Mouse (Mus musculus) left cerebral cortex, adult 18-20 months (tissue): ENCODE measurements at regions not wholly inside any gene's neighbourhood (a gene's known extent, or its start where the extent isn't known, plus 50 kb on each side); places are given as distances from the start of the nearest gene placed in this dataset.
A peak's percentile ranks its signal among the peaks of the same experiment; 100 is the strongest.
"Not testable (repeated sequence)": the region's sequence is repeated elsewhere in the genome, so short reads cannot be mapped to it uniquely, and the experiment has no call there.

ENCODE experiments used
- DNase-seq, 2 experiments: peaks; one replicate each; pipeline ENCODE4 v3.0.0; 2021 to 2022; ENCODE audit warnings: low spot score in 2 of 2, mixed read lengths in 1 of 2

GRCm38 (mm10) chr10:31143856-31144488, 169.2 kb upstream of the Hddc2 start:
- no peak for DNase-seq

GRCm38 (mm10) chr10:31144489-31144872, 168.7 kb upstream of the Hddc2 start:
- no peak for DNase-seq

GRCm38 (mm10) chr10:31173169-31173686, 140.0 kb upstream of the Hddc2 start:
- peak; percentile 16 to 20 for DNase-seq

- DNase-seq = no peak
Measured at GRCm38 (mm10) chr10:31189577-31189976, 123.6 kb upstream of the Hddc2 start.

GRCm38 (mm10) chr10:31212164-31212563, 101.0 kb upstream of the Hddc2 start:
- DNase-seq = not testable (repeated sequence)

- DNase-seq = no peak
Measured at GRCm38 (mm10) chr10:31212778-31213454, 100.3 kb upstream of the Hddc2 start.

- no peak for DNase-seq
Measured at GRCm38 (mm10) chr10:31221902-31222301, 91.3 kb upstream of the Hddc2 start.

- no peak for DNase-seq
Measured at GRCm38 (mm10) chr10:31229078-31229477, 84.1 kb upstream of the Hddc2 start.

- DNase-seq = no peak
Measured at GRCm38 (mm10) chr10:31242442-31242966, 70.7 kb upstream of the Hddc2 start.

GRCm38 (mm10) chr10:31252584-31253381, 60.4 kb upstream of the Hddc2 start:
- DNase-seq = peak; percentile 12 to 29

GRCm38 (mm10) chr10:31256934-31257333, 56.2 kb upstream of the Hddc2 start:
- no peak for DNase-seq

- DNase-seq = no peak
Measured at GRCm38 (mm10) chr10:31257611-31258010, 55.6 kb upstream of the Hddc2 start.

GRCm38 (mm10) chr10:31260914-31261313, 52.3 kb upstream of the Hddc2 start:
- DNase-seq = peak in 1 of 2 experiments; percentile 12
